Mouse (Mus musculus) cerebellum, adult 9-10 months (tissue): ENCODE data around the gene Rnase4.

Experiments
- DNase-seq: peaks from one replicate; pipeline ENCODE4 v3.0.0; 2022

Rnase4 gene

DNA sequence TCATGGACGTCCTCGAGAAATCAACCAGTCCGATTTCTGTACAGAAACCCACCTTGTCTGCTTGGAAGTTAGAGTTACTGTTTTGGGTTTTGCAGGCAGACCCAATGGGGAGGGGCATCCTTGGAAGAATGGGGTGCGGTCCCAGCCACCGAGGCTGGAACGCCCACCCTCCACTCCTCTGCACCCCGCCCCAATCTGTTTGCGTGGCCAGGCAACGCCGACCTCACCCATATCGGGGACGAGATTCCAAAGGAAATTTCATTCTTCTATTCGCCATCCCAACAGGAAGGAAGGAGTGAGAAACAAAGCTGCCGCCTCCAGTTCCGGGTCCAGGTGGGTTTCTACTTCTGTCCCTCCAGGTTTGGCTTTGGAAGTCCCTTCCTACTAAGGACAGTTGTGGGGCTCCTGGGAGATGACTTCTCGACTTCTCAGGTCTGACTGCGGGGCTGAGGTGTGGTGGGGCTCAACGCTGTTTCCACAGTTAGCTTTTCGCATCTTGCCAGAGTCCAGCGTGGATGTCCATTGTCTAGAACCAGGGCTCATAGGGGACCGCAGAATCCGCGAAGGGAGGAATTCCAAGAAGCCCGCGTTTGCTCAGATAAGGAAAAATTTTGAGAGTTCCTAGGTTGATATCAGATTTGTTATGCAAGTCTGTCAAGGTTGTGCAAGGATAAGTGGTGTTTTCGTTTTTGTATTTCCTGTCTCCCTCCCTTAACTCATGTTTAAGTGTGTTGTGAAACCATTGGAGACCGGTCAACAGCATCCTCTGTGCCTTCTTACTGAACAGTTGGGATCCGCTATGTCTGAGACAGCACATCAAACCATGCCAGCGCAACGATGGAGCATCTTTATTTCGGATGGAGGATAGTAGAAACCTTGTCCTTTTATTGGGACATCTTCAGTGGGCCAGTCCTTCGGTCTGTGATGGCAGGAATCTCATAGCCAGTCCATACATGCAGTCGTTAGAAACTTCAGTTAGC, at the start of gene Rnase4, which contains the start of gene Ang:
Rnase4 (plus strand) TSS at position 157 of the 980 bp plus-strand sequence.
Ang (plus strand) TSS at position 230 of the 980 bp plus-strand sequence.
- peak; percentile 56 for DNase-seq

DNA sequence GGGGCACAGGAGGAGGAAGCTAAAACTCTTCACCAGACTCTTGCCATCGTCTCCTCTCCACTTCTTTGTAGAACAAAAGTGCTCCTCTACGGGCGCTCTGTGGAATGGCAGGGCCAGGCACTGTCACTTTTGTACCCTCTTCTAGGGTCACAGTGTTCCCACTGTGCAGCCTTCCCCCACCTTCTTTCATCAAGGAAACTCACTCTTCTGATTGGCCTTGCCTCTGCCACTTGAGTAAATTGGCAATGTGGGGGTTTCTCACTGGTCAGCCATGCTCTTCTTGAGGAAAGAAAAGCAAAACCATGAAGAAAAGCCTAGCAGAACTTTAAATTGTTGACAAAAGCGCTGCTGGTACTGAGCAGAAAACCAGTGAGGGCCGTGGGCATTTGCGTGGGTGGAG, 49.1 kb upstream of the Rnase4 start, which contains the start of gene Rnase9:
Rnase9 (minus strand) TSS at position 101 of the 400 bp plus-strand sequence.
- DNase-seq = no peak

DNA sequence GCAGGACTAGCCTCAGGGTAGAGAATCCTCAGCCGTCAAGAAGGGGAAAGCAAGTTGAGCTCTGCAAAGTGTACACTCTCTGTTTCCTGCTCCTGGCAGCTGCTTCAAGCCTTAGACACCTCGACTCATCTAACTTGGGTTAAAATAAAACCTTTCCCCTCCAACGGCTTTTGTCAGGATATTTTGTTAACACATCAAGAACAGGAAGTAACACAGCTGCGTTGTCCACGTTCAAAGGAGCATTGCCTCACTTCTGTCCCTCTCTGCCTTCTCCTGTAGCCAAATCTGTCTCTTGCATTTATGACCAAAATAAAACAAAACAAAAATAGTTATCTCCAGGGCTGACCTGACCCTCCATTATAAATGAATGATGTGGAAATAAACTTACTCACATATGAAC, 43.0 kb upstream of the Rnase4 start:
- DNase-seq = no peak

DNA sequence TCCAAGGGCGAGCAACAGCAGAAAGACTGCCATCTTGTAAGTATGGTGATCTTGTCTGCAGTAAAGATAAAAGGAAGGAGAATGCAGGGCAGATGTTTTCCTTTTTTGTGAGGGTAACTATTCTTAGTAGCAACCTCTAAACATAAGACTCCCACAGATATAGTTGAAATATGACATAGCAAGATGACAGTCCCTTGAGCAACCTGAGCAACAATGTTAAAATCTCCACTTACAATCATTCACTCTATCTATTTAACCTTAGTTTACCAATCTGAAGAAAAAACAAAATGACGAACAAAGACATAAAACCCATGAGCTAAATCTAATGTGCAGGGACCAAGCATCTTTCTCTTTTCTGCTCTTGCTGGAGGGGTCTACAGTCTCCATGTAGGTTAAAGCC, 40.8 kb upstream of the Rnase4 start, which contains the start of gene Rnase11:
Rnase11 (minus strand) TSS at position 101 of the 400 bp plus-strand sequence.
- DNase-seq = no peak

DNA sequence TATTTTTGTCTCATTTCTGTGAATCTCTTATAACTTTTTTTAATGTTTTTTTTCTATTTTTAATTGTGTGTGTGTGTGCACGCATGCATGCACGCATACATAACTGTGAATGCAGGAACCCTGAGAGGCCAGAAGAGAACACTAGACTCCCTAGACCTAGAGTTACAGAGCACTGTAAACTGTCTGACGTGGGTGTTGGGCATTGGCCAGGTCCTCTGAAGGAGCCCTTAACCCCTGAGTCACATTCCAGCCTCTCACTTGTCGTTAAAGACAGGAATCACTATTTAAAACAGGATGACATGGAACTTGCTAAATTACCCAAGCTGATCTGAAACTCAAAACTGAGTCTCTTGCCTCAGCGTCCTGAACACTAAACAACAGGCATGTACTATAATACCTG, 38.9 kb upstream of the Rnase4 start:
- no peak for DNase-seq

DNA sequence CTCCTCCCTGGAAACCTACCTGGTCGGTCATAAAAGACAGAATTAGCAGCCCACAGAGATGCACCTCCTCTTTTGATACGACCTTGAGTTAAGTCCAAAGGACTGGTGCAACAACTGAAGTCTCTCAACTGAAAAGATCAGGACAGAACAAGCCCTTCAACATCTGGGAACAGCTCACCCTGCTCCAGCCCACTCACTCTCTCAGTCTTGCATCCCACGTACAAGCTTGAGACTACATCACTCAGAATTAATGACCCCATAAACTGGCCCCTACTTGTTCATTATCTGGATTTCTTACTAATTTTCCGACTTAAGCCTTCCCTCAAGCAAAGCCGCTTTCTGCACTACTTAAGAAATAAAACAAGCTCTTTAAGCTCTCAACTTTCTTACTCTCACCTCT, 37.7 kb upstream of the Rnase4 start:
- DNase-seq = no peak

DNA sequence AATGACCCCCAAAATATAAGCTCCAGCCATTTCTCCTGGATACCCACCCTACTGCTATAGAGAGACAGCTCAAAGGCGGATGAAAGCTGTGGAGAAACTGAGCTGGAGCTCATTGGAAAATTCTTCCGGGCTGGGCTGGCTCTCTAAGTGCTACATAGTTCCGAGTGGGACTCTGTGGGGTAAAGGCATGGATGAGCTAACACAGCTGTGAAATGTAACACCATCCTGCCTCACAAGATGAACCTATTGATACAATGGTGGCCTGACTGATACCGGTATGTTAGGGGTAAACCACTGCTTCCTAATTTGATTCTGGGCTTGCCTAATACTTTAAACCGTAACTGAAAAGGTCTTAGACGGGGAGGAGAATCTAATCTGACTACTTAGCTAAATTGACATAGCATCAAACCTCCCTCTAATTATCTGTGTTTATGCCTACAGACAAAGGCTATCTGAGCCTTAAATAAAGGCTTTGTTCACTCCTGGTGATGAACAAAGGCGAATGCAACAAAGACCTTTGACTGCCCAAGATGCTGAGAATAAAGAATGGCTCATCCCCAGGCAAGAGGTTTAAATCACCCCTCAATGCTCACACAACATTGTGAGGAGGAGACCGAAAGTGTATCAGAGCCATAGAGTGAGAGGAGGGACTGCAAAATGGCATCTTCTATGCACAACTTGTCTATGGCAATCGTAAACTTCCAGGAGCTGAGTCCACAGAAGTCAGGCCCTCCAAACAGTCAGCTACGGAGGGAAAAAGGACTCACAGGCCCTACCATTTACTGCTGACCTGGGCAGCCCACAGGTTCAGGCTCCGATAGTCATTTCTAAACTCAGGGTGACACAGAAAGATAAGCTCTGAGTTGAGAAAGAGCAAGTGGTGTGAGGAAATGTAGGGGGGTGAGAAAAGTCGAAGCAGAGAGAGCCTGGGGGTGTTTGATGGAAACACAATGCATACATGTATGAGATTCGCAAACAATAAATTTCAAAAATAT, 36.3 kb upstream of the Rnase4 start:
- no peak for DNase-seq

DNA sequence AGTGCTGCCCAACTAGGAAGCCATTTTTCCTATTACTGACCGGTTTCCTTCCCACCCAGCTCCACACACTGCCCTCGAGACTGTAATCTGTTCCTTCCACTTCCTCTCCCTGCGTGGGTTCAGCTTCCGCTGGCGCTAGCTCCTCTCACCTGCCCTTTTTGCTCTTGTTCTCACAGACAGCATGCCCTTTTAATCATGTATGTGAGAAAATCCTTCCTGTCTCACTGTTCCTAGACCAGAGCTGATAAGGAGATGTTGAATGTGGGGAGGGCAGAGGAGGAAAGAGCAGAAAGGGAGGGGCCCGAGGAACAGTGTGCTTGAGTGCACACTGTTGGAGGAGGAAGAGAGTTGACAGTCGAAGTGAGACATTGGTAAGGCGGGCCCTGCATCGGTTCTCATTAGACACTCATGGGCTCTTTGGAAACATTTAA, 33.5 kb upstream of the Rnase4 start, which contains the start of gene Rnase12:
Rnase12 (minus strand) TSS at position 261 of the 431 bp plus-strand sequence.
- DNase-seq = no peak

DNA sequence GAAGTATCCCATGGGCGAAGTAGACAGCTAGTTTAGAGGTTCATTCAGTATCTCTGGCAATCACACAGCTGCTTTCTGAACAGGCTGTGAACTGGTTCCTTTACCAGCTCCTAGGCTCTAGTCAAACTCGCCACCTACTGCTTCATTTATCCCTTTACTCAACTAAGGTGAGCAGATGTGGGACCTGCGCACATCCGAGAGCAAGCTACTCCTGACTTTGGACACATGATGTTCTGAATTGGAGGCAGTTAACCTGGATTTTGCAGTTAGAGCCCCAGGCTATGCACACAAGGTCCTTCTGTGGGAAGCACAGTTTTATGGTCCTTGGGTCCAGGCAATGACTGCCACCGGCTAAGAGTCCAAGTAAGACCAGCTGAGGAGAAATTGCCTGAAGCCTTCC, 30.1 kb upstream of the Rnase4 start:
- DNase-seq = no peak

DNA sequence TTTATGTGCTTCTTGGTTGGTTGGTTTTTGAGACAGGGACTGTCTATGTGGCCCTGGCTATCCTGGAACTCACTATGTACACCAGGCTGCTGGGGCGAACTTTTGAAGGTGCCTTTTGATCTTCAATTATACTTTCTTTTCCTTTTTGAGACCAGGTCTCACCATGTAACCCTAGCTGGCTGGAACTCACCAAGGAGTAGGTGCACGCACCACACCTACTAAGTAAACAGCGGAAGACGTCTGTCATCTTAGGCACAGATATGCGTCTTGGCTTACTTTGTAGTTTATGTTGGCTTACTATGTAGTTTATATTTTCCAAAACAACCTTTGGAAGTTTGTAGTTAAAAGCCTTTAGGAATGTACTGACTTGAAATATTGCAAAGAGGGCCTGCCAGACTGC, 21.9 kb upstream of the Rnase4 start:
- DNase-seq = no peak

DNA sequence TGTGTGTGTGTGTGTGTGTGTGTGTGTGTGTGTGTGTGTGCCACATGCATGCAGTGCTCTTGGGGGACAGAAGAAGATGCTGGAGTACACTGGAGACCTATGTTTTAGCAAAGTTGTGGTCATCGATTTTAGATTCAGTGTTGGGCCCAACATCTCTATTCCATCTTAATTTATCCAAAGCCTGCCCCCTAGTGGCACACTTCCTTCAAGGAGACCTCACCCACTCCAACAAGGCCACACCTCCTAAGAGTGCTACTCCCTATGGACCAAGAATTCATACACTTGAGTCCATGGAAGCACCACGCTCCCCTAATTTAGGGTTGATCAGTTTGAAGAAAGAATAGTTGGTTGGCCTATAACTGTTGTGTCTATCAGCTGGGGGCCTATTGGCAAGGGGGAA, 21.3 kb upstream of the Rnase4 start:
- DNase-seq = no peak

DNA sequence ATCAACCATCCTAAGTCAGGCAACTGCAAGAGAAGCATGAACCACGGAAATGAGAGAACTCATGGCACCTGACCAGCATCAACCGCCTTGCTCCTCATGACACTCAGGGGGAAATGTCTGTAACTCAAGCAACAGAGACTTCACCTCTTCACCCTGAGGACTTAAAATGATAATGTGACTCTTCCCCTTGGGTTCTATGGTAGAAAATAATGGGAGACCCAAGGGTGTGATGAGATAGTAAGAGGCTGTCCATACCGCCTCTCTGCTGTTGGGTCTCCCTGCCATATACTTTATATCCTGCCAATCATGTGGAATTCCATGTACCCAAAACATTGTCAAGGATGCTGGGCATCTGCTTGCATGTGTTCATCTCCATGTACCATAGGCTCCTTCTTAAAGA, 16.5 kb upstream of the Rnase4 start, which contains the start of gene Olfr750:
Olfr750 (minus strand) TSS at position 101 of the 400 bp plus-strand sequence.
- no peak for DNase-seq

DNA sequence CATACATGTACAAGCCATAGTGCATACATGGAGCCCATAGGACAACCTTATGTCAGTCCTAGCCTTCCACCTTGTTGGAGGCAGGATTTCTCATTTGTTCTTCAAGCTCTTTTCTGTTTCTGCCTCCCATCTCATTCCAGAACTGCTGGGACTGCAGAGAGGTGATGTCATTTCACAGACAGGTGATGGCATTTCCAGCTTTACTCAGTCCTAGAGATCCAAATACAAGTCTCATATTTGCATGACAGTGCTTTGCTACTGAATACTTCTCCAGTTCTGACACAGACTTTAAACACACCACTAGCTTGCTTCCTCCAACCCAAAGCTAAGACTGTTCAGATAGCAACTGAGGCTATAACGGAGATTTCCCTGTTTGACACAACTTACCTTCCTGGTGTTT, 11.7 kb upstream of the Rnase4 start:
- no peak for DNase-seq

DNA sequence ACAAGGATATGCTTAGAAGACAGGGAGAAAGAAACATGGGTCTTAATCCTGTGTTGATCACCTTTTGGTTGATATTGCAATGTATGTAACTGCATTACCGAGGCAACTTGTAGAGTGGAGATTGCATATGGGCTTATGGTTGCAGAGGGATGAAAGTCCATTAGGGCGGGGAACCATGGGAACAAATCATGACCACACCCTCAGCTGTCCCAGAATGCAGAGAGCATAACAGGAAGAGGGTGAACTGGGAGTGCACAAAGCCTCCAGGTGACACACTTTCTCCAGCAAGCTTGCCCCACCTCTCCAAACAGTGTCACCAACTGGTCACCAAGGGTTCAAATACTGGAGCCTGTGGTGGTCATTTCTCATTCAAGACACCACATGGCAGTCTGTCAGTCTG, 9.8 kb upstream of the Rnase4 start:
- DNase-seq = no peak

DNA sequence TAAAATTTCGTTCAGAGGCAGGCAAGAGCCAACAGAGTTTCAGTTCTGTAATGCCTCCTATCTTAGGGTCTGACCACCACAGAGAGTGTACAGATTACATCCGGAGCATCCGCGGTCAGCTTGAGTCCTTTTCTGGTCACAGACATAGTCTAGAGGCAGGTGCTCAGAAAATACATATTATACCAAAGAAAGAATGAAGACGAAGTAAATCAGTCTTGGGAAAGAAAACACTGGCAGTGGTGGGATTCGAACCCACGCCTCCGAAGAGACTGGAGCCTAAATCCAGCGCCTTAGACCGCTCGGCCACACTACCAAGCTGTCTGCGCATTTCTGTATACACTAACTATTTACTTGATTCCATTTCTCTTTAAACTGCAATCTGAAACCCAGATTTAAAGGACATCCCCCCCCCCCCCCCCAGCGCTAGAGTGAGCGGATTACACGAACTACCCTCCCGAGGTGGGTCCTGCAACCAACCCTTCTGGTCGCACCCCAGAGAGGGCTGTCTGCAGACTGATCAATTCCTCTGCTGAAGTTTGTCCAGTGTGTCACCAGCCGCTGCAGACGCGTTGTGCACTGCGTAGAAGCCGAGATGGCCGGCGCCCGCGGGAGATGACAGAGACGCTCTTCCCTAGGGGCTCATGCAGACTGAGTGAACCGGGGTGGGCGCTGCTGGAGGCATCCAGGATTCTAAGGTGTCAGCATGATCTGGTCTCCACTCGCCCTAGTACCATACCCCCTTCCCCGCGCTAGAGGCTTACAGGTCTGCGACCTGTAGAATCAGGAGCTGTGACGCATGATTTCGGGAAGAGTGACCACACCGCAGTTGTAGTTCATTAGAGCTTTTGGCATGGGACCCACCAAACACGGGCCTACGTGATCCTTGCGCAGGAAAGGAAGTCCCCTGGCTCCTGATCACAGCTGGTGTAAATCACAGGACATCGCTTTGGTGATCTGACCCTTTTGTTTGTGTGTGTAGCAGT, 8.0 kb upstream of the Rnase4 start:
- DNase-seq = peak; percentile 71

DNA sequence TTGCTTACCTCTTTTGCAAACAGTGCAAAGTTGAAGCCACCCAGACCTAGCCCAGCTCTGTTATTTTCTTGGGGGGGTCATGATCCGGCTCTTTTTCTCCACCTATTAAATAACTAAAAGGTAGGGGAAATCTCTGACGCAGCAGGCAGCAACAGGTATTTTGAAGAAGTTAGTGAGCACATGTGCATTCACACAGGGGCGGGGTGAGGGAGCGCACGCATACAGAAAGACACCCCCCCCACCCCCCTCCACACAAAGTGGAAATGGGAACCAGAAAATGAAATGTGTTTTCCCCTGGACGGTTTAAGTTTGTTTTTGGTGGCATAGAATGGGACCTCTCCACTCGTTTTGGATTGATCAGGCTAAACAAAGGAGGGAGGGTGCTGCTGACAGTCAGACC, 7.1 kb upstream of the Rnase4 start:
- no peak for DNase-seq

DNA sequence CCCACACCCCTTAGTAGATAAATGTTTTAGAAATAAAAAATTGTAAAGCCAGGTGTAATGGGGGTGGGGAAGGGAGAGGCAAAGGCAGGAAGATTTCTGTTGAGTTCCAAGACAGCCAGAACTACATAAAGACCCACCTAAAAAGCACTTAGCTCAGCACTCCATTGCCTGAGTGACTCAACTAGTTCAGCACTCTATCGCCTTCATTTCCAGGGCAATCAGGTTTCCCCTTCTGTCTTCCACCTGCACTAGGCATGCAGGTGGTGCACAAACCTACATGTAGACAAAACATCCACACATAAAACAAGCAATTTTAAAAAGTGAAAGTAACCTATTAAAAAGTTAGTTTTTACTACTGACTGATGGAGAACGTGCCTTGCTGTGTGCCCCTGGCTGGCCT, 5.8 kb upstream of the Rnase4 start:
- DNase-seq = no peak

DNA sequence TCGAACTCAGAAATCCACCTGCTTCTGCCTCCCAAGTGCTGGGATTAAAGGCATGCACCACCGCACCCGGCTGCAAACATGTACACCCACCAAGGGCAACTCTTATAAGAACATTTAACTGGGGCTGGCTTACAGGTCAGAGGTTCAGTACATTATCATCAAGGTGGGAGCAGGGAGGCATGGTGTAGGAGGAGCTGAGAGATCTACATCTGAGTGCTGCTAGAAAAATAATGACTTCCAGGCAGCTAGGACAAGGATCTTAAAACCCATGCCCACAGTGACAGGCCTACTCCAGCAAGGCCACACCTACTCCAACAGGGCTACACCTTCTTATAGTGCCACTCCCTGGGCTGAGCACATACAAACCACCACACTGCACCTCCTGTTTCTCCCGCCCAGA, 5.0 kb upstream of the Rnase4 start:
- DNase-seq = no peak

DNA sequence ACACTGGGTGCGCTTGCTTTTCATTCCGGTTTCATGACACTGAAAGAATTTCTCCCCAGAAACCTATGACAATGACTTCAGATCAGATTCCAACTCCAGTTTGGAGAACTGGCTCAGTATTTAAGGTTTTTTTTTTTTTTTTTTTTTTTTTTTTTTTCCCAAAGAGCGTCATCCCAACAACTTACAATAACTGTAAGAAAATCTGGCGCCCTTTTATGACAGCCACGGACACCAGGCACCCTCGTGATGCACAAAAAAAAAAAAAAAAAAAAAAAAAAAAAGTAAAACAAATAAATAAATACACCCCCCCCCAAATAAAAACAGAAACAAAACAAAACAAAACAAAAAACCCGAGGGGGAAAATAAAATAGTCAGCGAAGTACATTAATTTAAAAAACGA, 3.1 kb upstream of the Rnase4 start:
- no peak for DNase-seq

DNA sequence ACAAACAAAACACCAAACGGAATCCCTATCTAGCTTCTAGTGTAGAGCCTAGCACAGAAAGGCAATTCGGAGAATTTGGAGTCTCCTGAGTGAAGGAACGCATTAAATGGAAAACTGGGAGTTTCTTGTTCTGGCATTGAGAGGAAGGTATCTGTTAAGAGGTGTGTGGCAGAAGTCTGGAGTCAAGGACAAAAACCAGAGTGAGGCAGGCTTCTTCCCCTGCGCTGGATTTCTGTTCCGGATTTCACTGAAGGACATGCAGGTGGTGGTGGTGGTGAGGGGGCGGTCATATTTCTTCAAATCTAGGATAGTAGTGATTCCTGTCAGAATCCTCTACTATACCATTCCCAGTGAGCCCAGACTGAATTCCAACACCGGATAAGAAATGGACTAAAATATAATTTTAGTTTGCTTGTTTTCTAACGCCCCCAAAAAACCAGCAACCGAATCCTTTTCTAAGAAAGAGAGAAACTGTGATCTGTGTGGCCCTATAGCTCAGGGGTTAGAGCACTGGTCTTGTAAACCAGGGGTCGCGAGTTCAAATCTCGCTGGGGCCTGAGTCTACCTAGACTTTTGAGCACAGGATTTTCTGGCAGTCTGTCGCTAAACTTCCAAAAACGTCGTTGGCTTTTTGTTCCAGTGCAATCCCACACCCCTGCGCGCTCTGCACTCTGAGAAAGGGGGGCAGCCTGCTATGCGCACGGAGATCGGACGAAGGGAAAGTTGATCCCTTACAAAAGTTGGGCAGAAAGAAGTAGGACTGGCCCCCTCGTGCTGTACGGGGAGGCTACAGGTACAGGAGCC, 2.5 kb upstream of the Rnase4 start:
- DNase-seq = peak; percentile 93
